Mouse (Mus musculus): ENCODE measurements around the gene Gm43302. TPM values are rescaled to one million over a fixed set of nuclear protein-coding genes. Genes with fewer than 3 reads are reported as not detected.

Gm43302 gene
- 0.28 TPM for polyA plus RNA-seq (2014; fragmentation: Illumina TruSeq; extraction: RNeasy Lipid Tissue Mini Kit (QIAGEN cat#74804); ENCODE audit: insufficient read depth, low read depth, low replicate concordance)

GRCm38 (mm10) chr5:105293226-105294165, at the start of gene Gm43302, which contains the start of gene Gbp6:
Gm43302 (minus strand) TSS chr5:105293695.
Gbp6 (minus strand) TSS chr5:105293698.

GRCm38 (mm10) chr5:105239483-105240047, 53.9 kb downstream of the Gm43302 start, which contains the start of gene Gbp10:
Gbp10 (minus strand) TSS chr5:105239533.

Other genes starting within 250 kb of the Gm43302 start
- gene Gbp9, start 154.2 kb downstream of the Gm43302 start, polyA plus RNA-seq (2014; fragmentation: Illumina TruSeq; extraction: RNeasy Lipid Tissue Mini Kit (QIAGEN cat#74804); ENCODE audit: insufficient read depth, low read depth, low replicate concordance): 10.0 TPM
- gene Gbp8, start 154.2 kb downstream of the Gm43302 start, polyA plus RNA-seq (2014; fragmentation: Illumina TruSeq; extraction: RNeasy Lipid Tissue Mini Kit (QIAGEN cat#74804); ENCODE audit: insufficient read depth, low read depth, low replicate concordance): 2.3 TPM
- gene Gbp4, start 154.1 kb downstream of the Gm43302 start, polyA plus RNA-seq (2014; fragmentation: Illumina TruSeq; extraction: RNeasy Lipid Tissue Mini Kit (QIAGEN cat#74804); ENCODE audit: insufficient read depth, low read depth, low replicate concordance): 6.8 TPM
- 0.73 TPM for gene Gbp10, start 54.2 kb downstream of the Gm43302 start, polyA plus RNA-seq (2014; fragmentation: Illumina TruSeq; extraction: RNeasy Lipid Tissue Mini Kit (QIAGEN cat#74804); ENCODE audit: insufficient read depth, low read depth, low replicate concordance)
- gene Gbp6, start within 50 bp of the Gm43302 start, polyA plus RNA-seq (2014; fragmentation: Illumina TruSeq; extraction: RNeasy Lipid Tissue Mini Kit (QIAGEN cat#74804); ENCODE audit: insufficient read depth, low read depth, low replicate concordance): 10.2 TPM
- gene Lrrc8b, start 122.1 kb upstream of the Gm43302 start, polyA plus RNA-seq (2014; fragmentation: Illumina TruSeq; extraction: RNeasy Lipid Tissue Mini Kit (QIAGEN cat#74804); ENCODE audit: insufficient read depth, low read depth, low replicate concordance): 10.7 TPM
- gene Lrrc8c, start 225.7 kb upstream of the Gm43302 start, polyA plus RNA-seq (2014; fragmentation: Illumina TruSeq; extraction: RNeasy Lipid Tissue Mini Kit (QIAGEN cat#74804); ENCODE audit: insufficient read depth, low read depth, low replicate concordance): 9.2 TPM

Measured in lung, adult 10 weeks (tissue).